Mouse (Mus musculus): ENCODE results near the gene Unc13c. TPM values are rescaled to one million over a fixed set of nuclear protein-coding genes. Genes with fewer than 3 reads are reported as not detected.

Gene Unc13c
- total and polyA plus RNA-seq, 2 experiments from 2014 or later, result 0.57 to 0.88 TPM

DNA sequence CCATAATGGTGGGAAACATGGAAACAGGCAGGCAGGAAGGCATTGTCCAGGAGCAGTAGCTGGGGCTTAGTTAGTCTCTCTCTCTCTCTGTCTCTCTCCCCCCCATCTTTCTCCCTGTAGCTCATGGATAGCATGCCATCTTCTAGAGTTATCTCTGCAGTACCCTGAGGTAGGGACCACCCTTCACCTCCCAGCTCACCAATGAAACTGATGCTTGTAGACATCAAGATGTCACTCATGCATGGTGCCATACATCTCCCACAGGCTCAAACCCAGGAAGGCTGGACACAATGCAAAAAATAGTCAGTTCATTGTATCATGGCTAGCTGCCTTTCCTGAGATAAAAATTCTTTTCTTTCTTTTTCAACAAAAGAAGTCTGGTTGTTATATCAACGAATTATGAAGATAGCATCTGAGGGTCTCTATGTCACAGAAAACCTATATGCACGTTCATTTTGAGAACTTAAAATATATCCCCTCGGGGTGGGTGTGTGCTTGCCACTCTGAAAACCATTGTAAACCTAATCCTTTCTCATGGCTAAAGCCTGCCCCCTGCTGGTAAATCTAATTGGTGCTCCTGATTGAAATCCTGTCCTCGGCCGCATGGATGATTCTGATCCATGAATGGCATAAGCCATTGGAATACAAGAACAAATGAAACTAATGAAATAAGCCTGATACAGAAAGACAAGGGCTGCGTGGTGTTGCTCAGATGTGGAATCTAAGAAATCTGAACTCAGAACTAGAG is 14.0 kb upstream of the Unc13c start:
- H3K9ac ChIP-seq (replicated peaks; ENCODE audit: low read depth, low read length), result no peak overlapping the region
- TF ChIP-seq CTCF (IDR thresholded peaks at IDR 0.05; ENCODE audit: low read depth) (peak; percentile 86), EP300 (IDR thresholded peaks at IDR 0.05; ENCODE audit: low read depth) (no peak)
- H3K4me2 ChIP-seq (ENCODE audit: low read depth, low read length), result no peak overlapping the region
- peak; percentile 44 for DNase-seq (ENCODE audit: low spot score)
- no peaks in the 10 kb centered on the region for H3K27me3 ChIP-seq (ENCODE audit: control insufficient read depth, insufficient read depth, low read length)
- no peaks in the 10 kb centered on the region for H3K36me3 ChIP-seq (replicated peaks; ENCODE audit: control insufficient read depth, insufficient read depth, low read length)
- H3K9me3 ChIP-seq (replicated peaks; ENCODE audit: control insufficient read depth, low read length), result no peaks in the 10 kb centered on the region
- WGBS, result 7% methylated on average over 6 of the region's 6 CpGs
- no peak; the same call in 1 of the 2 replicates for ATAC-seq (ENCODE audit: insufficient read depth, low read depth)
- no peak overlapping the region for H3K27ac ChIP-seq (ENCODE audit: low read depth)
- H3K4me1 ChIP-seq (ENCODE audit: control insufficient read depth, insufficient read depth), result no peaks in the 10 kb centered on the region
- no peak overlapping the region for H3K4me3 ChIP-seq (ENCODE audit: low read depth, low read length)

GRCm38 (mm10) chr9:73972327-73972988 is 3.7 kb upstream of the Unc13c start:
- Histone ChIP-seq H3K27me3 (ENCODE audit: control insufficient read depth, insufficient read depth, low read length) (no peaks in the 10 kb centered on the region), H3K9me3 (replicated peaks; ENCODE audit: control insufficient read depth, low read length) (no peaks in the 10 kb centered on the region), H3K36me3 (replicated peaks; ENCODE audit: control insufficient read depth, insufficient read depth, low read length) (no peaks in the 10 kb centered on the region), H3K27ac (ENCODE audit: low read depth) (no peak overlapping the region), H3K9ac (replicated peaks; ENCODE audit: low read depth, low read length) (no peak overlapping the region), H3K4me1 (ENCODE audit: control insufficient read depth, insufficient read depth) (0 out of 2 replicates have a peak, but pooled peaks cover 4% of the 10 kb centered on the region), H3K4me2 (ENCODE audit: low read depth, low read length) (no peak overlapping the region), H3K4me3 (ENCODE audit: low read depth, low read length) (no peak overlapping the region)
- TF ChIP-seq EP300 (IDR thresholded peaks at IDR 0.05; ENCODE audit: low read depth) (no peak), CTCF (IDR thresholded peaks at IDR 0.05; ENCODE audit: low read depth) (no peak)
- 52% methylated on average over 8 of the region's 8 CpGs for WGBS
- ATAC-seq (ENCODE audit: insufficient read depth, low read depth) (no peak), DNase-seq (ENCODE audit: low spot score) (no peak)

DNA sequence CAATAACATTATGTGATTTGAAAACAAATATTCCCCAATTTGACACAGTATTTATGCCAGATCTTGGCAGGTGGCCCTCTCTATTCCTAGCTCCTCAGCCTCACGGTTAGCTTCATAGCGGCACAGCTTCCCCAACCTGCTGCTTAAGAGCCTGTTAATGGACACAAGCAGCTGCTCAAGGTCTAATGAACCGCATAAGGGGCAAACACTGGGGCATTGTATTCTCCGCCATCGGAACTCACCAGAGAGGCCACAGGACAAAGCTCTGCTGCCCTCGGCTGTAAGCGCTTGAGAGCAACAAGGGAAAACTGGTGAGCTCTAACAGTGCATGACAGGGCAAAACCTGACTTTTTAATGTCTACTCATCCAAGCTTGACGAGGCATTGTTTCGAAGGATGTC is 2.0 kb upstream of the Unc13c start:
- Histone ChIP-seq H3K4me3 (ENCODE audit: low read depth, low read length) (no peak overlapping the region), H3K27me3 (ENCODE audit: control insufficient read depth, insufficient read depth, low read length) (no peaks in the 10 kb centered on the region), H3K27ac (ENCODE audit: low read depth) (no peak overlapping the region), H3K36me3 (replicated peaks; ENCODE audit: control insufficient read depth, insufficient read depth, low read length) (no peaks in the 10 kb centered on the region), H3K9ac (replicated peaks; ENCODE audit: low read depth, low read length) (no peak overlapping the region), H3K4me2 (ENCODE audit: low read depth, low read length) (no peak overlapping the region), H3K9me3 (replicated peaks; ENCODE audit: control insufficient read depth, low read length) (no peaks in the 10 kb centered on the region), H3K4me1 (ENCODE audit: control insufficient read depth, insufficient read depth) (peaks cover 16% of the 10 kb centered on the region)
- TF ChIP-seq EP300 (IDR thresholded peaks at IDR 0.05; ENCODE audit: low read depth), result no peak
- TF ChIP-seq CTCF (IDR thresholded peaks at IDR 0.05; ENCODE audit: low read depth), result no peak
- WGBS, result 64% methylated on average over 9 of the region's 9 CpGs
- ATAC-seq (ENCODE audit: insufficient read depth, low read depth) (no peak), DNase-seq (ENCODE audit: low spot score) (no peak)

GRCm38 (mm10) chr9:73965322-73965915 is 3.3 kb downstream of the Unc13c start:
- 8% methylated on average over 9 of the region's 9 CpGs for WGBS
- ATAC-seq (ENCODE audit: insufficient read depth, low read depth), result no peak
- H3K4me2 ChIP-seq (ENCODE audit: low read depth, low read length), result peak overlapping the region; percentile 45

DNA sequence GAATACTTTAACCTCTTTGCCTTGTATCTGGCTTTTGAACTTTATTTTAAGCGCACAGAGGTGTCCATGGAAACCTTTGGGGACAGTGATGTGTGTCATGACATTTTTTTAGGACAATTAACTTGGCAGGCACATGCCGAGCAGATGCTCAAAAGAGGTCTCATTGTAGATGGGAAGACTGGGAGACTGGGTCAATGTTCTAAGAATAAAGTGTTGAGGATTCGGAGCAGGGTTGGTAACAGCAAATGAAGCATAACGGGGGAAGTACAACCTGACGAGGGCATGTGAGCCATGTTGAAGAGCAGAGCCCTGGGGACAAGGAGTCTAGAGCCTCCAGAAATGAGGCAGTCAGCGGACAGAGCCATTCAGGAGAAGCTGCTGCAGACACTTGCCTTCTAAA is 6.3 kb downstream of the Unc13c start:
- ATAC-seq (ENCODE audit: insufficient read depth, low read depth), result no peak

More at GRCm38 (mm10) chr9:73965322-73965915, 3.3 kb downstream of the Unc13c start:
- H3K9me3 ChIP-seq (replicated peaks; ENCODE audit: control insufficient read depth, low read length), result no peaks in the 10 kb centered on the region
- no peaks in the 10 kb centered on the region for H3K27me3 ChIP-seq (ENCODE audit: control insufficient read depth, insufficient read depth, low read length)
- TF ChIP-seq EP300 (IDR thresholded peaks at IDR 0.05; ENCODE audit: low read depth) (no peak), CTCF (IDR thresholded peaks at IDR 0.05; ENCODE audit: low read depth) (no peak)
- H3K4me3 ChIP-seq (ENCODE audit: low read depth, low read length), result peak overlapping the region; percentile 23
- H3K36me3 ChIP-seq (replicated peaks; ENCODE audit: control insufficient read depth, insufficient read depth, low read length), result no peaks in the 10 kb centered on the region
- DNase-seq (ENCODE audit: low spot score), result peak; percentile 26
- no peak overlapping the region for H3K27ac ChIP-seq (ENCODE audit: low read depth)
- H3K4me1 ChIP-seq (ENCODE audit: control insufficient read depth, insufficient read depth), result peaks cover 25% of the 10 kb centered on the region
- H3K9ac ChIP-seq (replicated peaks; ENCODE audit: low read depth, low read length), result no peak overlapping the region

More for the DNA sequence above, 6.3 kb downstream of the Unc13c start:
- Histone ChIP-seq H3K27ac (ENCODE audit: low read depth) (no peak overlapping the region), H3K4me2 (ENCODE audit: low read depth, low read length) (no peak overlapping the region), H3K4me1 (ENCODE audit: control insufficient read depth, insufficient read depth) (peaks cover 21% of the 10 kb centered on the region), H3K9me3 (replicated peaks; ENCODE audit: control insufficient read depth, low read length) (no peaks in the 10 kb centered on the region), H3K4me3 (ENCODE audit: low read depth, low read length) (no peak overlapping the region), H3K9ac (replicated peaks; ENCODE audit: low read depth, low read length) (no peak overlapping the region), H3K36me3 (replicated peaks; ENCODE audit: control insufficient read depth, insufficient read depth, low read length) (no peaks in the 10 kb centered on the region), H3K27me3 (ENCODE audit: control insufficient read depth, insufficient read depth, low read length) (no peaks in the 10 kb centered on the region)
- no peak for DNase-seq (ENCODE audit: low spot score)
- no peak for TF ChIP-seq CTCF (IDR thresholded peaks at IDR 0.05; ENCODE audit: low read depth)
- no peak for TF ChIP-seq EP300 (IDR thresholded peaks at IDR 0.05; ENCODE audit: low read depth)
- WGBS, result 69% methylated on average over 6 of the region's 6 CpGs
